Comparison of ENCODE assay signal across 10 mouse cellular contexts in genomic region chrX:102219126-102219525, GRCm38 (mm10). TPM values are rescaled to one million over a fixed set of nuclear protein-coding genes. Genes with fewer than 3 reads are reported as not detected.
DNase-seq lines count a peak whose midpoint lies in the region; ATAC-seq and TF ChIP-seq lines count a peak whose summit lies in the region.
"Had no signal": no experiment of that assay in that cellular context is flagged by ENCODE, and none has a peak within 500 bp of the region (broad histone marks: within the 10 kb centered on the region; RNA-seq: fewer than 3 reads in every experiment).

No protein-coding gene starts in this region.

- ATAC-seq in CD4-positive, CD25-positive, alpha-beta regulatory T cell, adult 4 months = no peak
- no peak for ATAC-seq in liver, postnatal 0 days

- TF ChIP-seq EP300 in liver, postnatal 0 days (IDR thresholded peaks at IDR 0.05; ENCODE audit: low read depth) = no peak

- H3K4me1 ChIP-seq in liver, postnatal 0 days (ENCODE audit: insufficient read depth) = no peaks in the 10 kb centered on the region
- H3K4me1 ChIP-seq: neural tube, embryonic 12.5 days had no signal

- H3K27ac ChIP-seq in left cerebral cortex, adult 2 months = no peak overlapping the region
- H3K27ac ChIP-seq in liver, postnatal 0 days (ENCODE audit: low read depth) = no peak overlapping the region
- H3K27ac ChIP-seq: neural tube, embryonic 12.5 days had no signal

- no peak overlapping the region for H3K4me3 ChIP-seq in left cerebral cortex, adult 2 months
- no peak overlapping the region for H3K4me3 ChIP-seq in liver, postnatal 0 days (ENCODE audit: low read depth, low read length)
- H3K4me3 ChIP-seq: neural tube, embryonic 12.5 days had no signal

- H3K9ac ChIP-seq in liver, postnatal 0 days (replicated peaks) = no peak overlapping the region
- H3K9ac ChIP-seq: neural tube, embryonic 12.5 days had no signal

- H3K36me3 ChIP-seq in liver, postnatal 0 days (replicated peaks; ENCODE audit: insufficient read depth, low read length) = no peaks in the 10 kb centered on the region
- H3K36me3 ChIP-seq: neural tube, embryonic 12.5 days had no signal

- peak; percentile 65 for TF ChIP-seq CTCF in left cerebral cortex, adult 2 months (IDR thresholded peaks at IDR 0.05)
- peak; percentile 76 for TF ChIP-seq CTCF in liver, postnatal 0 days (IDR thresholded peaks at IDR 0.05; ENCODE audit: low read depth)

- H3K27me3 ChIP-seq in liver, postnatal 0 days (ENCODE audit: insufficient read depth, low read length) = no peaks in the 10 kb centered on the region
- H3K27me3 ChIP-seq: neural tube, embryonic 12.5 days had no signal

- intact Hi-C loops in left cerebral cortex, adult 2 months (cut with DNase I) = loop anchor here (2.0 kb wide), 1 partner anchor 258 kb away; no protein-coding TSS in a partner anchor
- intact Hi-C loops in left cerebral cortex, postnatal 10 days (cut with DNase I) = no loop called here
- intact Hi-C loops in gastrocnemius, postnatal 14 days (cut with DNase I; ENCODE audit: low total_unique reads) = loop anchor here (5.0 kb wide), 1 partner anchor 258 kb away; no protein-coding TSS in a partner anchor

- no peak overlapping the region for H3K4me2 ChIP-seq in liver, postnatal 0 days (ENCODE audit: low read depth, low read length)
- H3K4me2 ChIP-seq: neural tube, embryonic 12.5 days had no signal

- no peaks in the 10 kb centered on the region for H3K9me3 ChIP-seq in liver, postnatal 0 days (ENCODE audit: low read length)
- H3K9me3 ChIP-seq: neural tube, embryonic 12.5 days had no signal

- WGBS in liver, postnatal 0 days (ENCODE audit: insufficient replicate concordance) = 27% methylated on average over 1 of the region's 1 CpGs

- peak; percentile 69 for DNase-seq in CD4-positive, CD25-positive, alpha-beta regulatory T cell, adult 2 months (ENCODE audit: low read depth, low spot score)
- peak in 1 of 2 experiments; percentile 33 for DNase-seq in left cerebral cortex, adult 2 months (ENCODE audit: extremely low spot score in 1 of 2, low spot score in 2 of 2)
- DNase-seq in left cerebral cortex, postnatal 10 days (ENCODE audit: extremely low spot score in 1 of 2, low spot score in 2 of 2) = no peak
- peak; percentile 8 for DNase-seq in c-Kit-negative CD71-positive TER-119-positive erythroid progenitor cells, embryonic 14.5 days (ENCODE audit: low read depth, low spot score)
- peak; percentile 20 for DNase-seq in gastrocnemius, postnatal 14 days
- peak; percentile 49 for DNase-seq in liver, postnatal 0 days
- DNase-seq in spleen, adult 12 weeks (ENCODE audit: low spot score) = peak; percentile 4

RNA-seq across cellular contexts. Expression of gene Rps4x, which starts 29.9 kb away (rescaled TPM):
- polyA plus RNA-seq in CD4-positive, CD25-positive, alpha-beta regulatory T cell, adult 4 months (2017; shearing (Covaris generic)) = 1,000 to 10,000 TPM; 1,685 to 1,975 TPM
- total RNA-seq in left cerebral cortex, adult 2 months (2021) = 100 to 1,000 TPM; 350 to 451 TPM
- total RNA-seq in left cerebral cortex, postnatal 10 days (2021) = 100 to 1,000 TPM; 559 to 636 TPM
- total RNA-seq in gastrocnemius, postnatal 14 days (2021) = 100 to 1,000 TPM; 766 to 779 TPM
- 413 and 415 TPM in 2 replicates for polyA plus RNA-seq in liver, postnatal 0 days (2015; fragmentation: Nextera tagmentation; extraction: Ambion mirVana)

RNA-seq across cellular contexts. Expression of gene Cited1, which starts 32.9 kb away (rescaled TPM):
- polyA plus RNA-seq in CD4-positive, CD25-positive, alpha-beta regulatory T cell, adult 4 months (2017; shearing (Covaris generic)) = not detected
- total RNA-seq in left cerebral cortex, adult 2 months (2021) = 1 to 10 TPM; 3.1 to 3.7 TPM
- total RNA-seq in left cerebral cortex, postnatal 10 days (2021) = 1 to 10 TPM; 3.6 to 3.7 TPM
- 1 to 10 TPM; 2.1 to 2.5 TPM for total RNA-seq in gastrocnemius, postnatal 14 days (2021)
- polyA plus RNA-seq in liver, postnatal 0 days (2015; fragmentation: Nextera tagmentation; extraction: Ambion mirVana) = 0.74 and 0.78 TPM in 2 replicates
- total RNA-seq: hematopoietic stem cell, adult 5-6 weeks had no signal

Comparison
In these comparisons a context has a peak if more than half of its experiments do, and no peak if none do; other contexts are left out.
1. DNase-seq: peak in CD4-positive, CD25-positive, alpha-beta regulatory T cell, adult 2 months (single experiment), c-Kit-negative CD71-positive TER-119-positive erythroid progenitor cells, embryonic 14.5 days (single experiment), gastrocnemius, postnatal 14 days (single experiment), liver, postnatal 0 days (single experiment) and spleen, adult 12 weeks (single experiment); none in left cerebral cortex, postnatal 10 days (0 of 2).